Mouse (Mus musculus): ENCODE measurements around the gene Sh2d3c.

GRCm38 (mm10) chr2:32684681-32685428 lies 36.0 kb upstream of the Sh2d3c start:
- TF ChIP-seq CTCF (IDR thresholded peaks at IDR 0.05; ENCODE audit: insufficient read depth, low read length) (no peak), POLR2A (IDR thresholded peaks at IDR 0.05; ENCODE audit: borderline replicate concordance, extremely low read depth, low read depth, low read length) (no peak)

Data from lung, adult 2 months (tissue).